In genomic region chr11:116215181-116215580, GRCm38 (mm10) we compare ENCODE assay signal across 9 mouse cellular contexts. TPM values are rescaled to one million over a fixed set of nuclear protein-coding genes. Genes with fewer than 3 reads are reported as not detected.
DNase-seq lines count a peak whose midpoint lies in the region; ATAC-seq lines count a peak whose summit lies in the region.
"Had no signal": no experiment of that assay in that cellular context is flagged by ENCODE, and none has a peak within 500 bp of the region (broad histone marks: within the 10 kb centered on the region; RNA-seq: fewer than 3 reads in every experiment).

No protein-coding gene starts in this region.

- H3K27ac ChIP-seq in embryonic facial prominence, embryonic 11.5 days (replicated peaks; ENCODE audit: low read depth, low read length) = no peak overlapping the region
- H3K27ac ChIP-seq: lung, embryonic 15.5 days had no signal

- ATAC-seq in CD4-positive, CD25-positive, alpha-beta regulatory T cell, adult 4 months = no peak
- ATAC-seq in embryonic facial prominence, embryonic 11.5 days (replicated peaks; ENCODE audit: insufficient number of reproducible peaks, low FRiP score, low TSS enrichment, low read depth) = no peak
- no peak for ATAC-seq in activated CD4-positive, CD25-positive, alpha-beta regulatory T cell, adult 4 months

- H3K4me1 ChIP-seq in embryonic facial prominence, embryonic 11.5 days (ENCODE audit: control insufficient read depth, insufficient read depth, low read length) = no peaks in the 10 kb centered on the region; the same call in 1 of the 2 replicates

- no peaks in the 10 kb centered on the region for H3K27me3 ChIP-seq in embryonic facial prominence, embryonic 11.5 days (ENCODE audit: control insufficient read depth, insufficient read depth, low read length)
- H3K27me3 ChIP-seq: lung, embryonic 15.5 days had no signal

- DNase-seq in CD4-positive, CD25-positive, alpha-beta regulatory T cell, adult 2 months (ENCODE audit: low read depth, low spot score) = peak; percentile 34
- DNase-seq in kidney, postnatal 10 days = peak; percentile 62
- no peak for DNase-seq in kidney, adult 8-10 months
- DNase-seq in 416B (ENCODE audit: low read depth) = peak; percentile 51
- DNase-seq in embryonic facial prominence, embryonic 11.5 days (ENCODE audit: low spot score) = peak; percentile 43
- no peak for DNase-seq in T-cell, adult 2 months (ENCODE audit: low spot score)

- no peaks in the 10 kb centered on the region for H3K36me3 ChIP-seq in embryonic facial prominence, embryonic 11.5 days (replicated peaks; ENCODE audit: control insufficient read depth, insufficient read depth, low read depth, low read length)
- H3K36me3 ChIP-seq: lung, embryonic 15.5 days had no signal

- H3K9ac ChIP-seq in embryonic facial prominence, embryonic 11.5 days (replicated peaks; ENCODE audit: low read length) = no peak overlapping the region
- H3K9ac ChIP-seq: lung, embryonic 15.5 days had no signal

- no peak overlapping the region for H3K4me3 ChIP-seq in embryonic facial prominence, embryonic 11.5 days (ENCODE audit: low read depth, low read length)
- H3K4me3 ChIP-seq: lung, embryonic 15.5 days had no signal

- 73% methylated on average over 7 of the region's 7 CpGs for WGBS in embryonic facial prominence, embryonic 11.5 days

- no peak overlapping the region for H3K4me2 ChIP-seq in embryonic facial prominence, embryonic 11.5 days (ENCODE audit: low read depth, low read length)
- H3K4me2 ChIP-seq: lung, embryonic 15.5 days had no signal

- no peaks in the 10 kb centered on the region for H3K9me3 ChIP-seq in embryonic facial prominence, embryonic 11.5 days (replicated peaks; ENCODE audit: control insufficient read depth, low read length)
- H3K9me3 ChIP-seq: lung, embryonic 15.5 days had no signal

RNA-seq across cellular contexts. Expression of gene Acox1, which starts 16.3 kb away (rescaled TPM):
- polyA plus RNA-seq in CD4-positive, CD25-positive, alpha-beta regulatory T cell, adult 4 months (2017; shearing (Covaris generic)) = 10 to 100 TPM; 16.9 to 24.2 TPM
- polyA plus RNA-seq in embryonic facial prominence, embryonic 11.5 days (2014; fragmentation: Nextera tagmentation; extraction: Ambion mirVana) = 22.1 and 22.4 TPM in 2 replicates
- 10 to 100 TPM; 10.0 to 11.7 TPM for polyA plus RNA-seq in activated CD4-positive, CD25-positive, alpha-beta regulatory T cell, adult 4 months (2017; shearing (Covaris generic))

RNA-seq across cellular contexts. Expression of gene Ten1, which starts 16.5 kb away (rescaled TPM):
- polyA plus RNA-seq in CD4-positive, CD25-positive, alpha-beta regulatory T cell, adult 4 months (2017; shearing (Covaris generic)) = 10 to 100 TPM; 44.6 to 49.5 TPM
- polyA plus RNA-seq in embryonic facial prominence, embryonic 11.5 days (2014; fragmentation: Nextera tagmentation; extraction: Ambion mirVana) = 54.7 and 59.2 TPM in 2 replicates
- 10 to 100 TPM; 56.1 to 77.2 TPM for polyA plus RNA-seq in activated CD4-positive, CD25-positive, alpha-beta regulatory T cell, adult 4 months (2017; shearing (Covaris generic))

RNA-seq across cellular contexts. Expression of gene Evpl, which starts 22.7 kb away (rescaled TPM):
- not detected for polyA plus RNA-seq in CD4-positive, CD25-positive, alpha-beta regulatory T cell, adult 4 months (2017; shearing (Covaris generic))
- polyA plus RNA-seq in embryonic facial prominence, embryonic 11.5 days (2014; fragmentation: Nextera tagmentation; extraction: Ambion mirVana) = 0.73 and 0.88 TPM in 2 replicates
- not detected for polyA plus RNA-seq in activated CD4-positive, CD25-positive, alpha-beta regulatory T cell, adult 4 months (2017; shearing (Covaris generic))

RNA-seq across cellular contexts. Expression of gene Fbf1, which starts 47.2 kb away (rescaled TPM):
- 1 to 10 TPM; 2.8 to 5.2 TPM for polyA plus RNA-seq in CD4-positive, CD25-positive, alpha-beta regulatory T cell, adult 4 months (2017; shearing (Covaris generic))
- 20.3 and 25.9 TPM in 2 replicates for polyA plus RNA-seq in embryonic facial prominence, embryonic 11.5 days (2014; fragmentation: Nextera tagmentation; extraction: Ambion mirVana)
- 1 to 10 TPM; 2.1 to 3.4 TPM for polyA plus RNA-seq in activated CD4-positive, CD25-positive, alpha-beta regulatory T cell, adult 4 months (2017; shearing (Covaris generic))

RNA-seq across cellular contexts. Expression of gene Srp68, which starts 58.8 kb away (rescaled TPM):
- polyA plus RNA-seq in CD4-positive, CD25-positive, alpha-beta regulatory T cell, adult 4 months (2017; shearing (Covaris generic)) = 10 to 100 TPM; 39.5 to 53.9 TPM
- 78.7 and 80.5 TPM in 2 replicates for polyA plus RNA-seq in embryonic facial prominence, embryonic 11.5 days (2014; fragmentation: Nextera tagmentation; extraction: Ambion mirVana)
- 10 to 100 TPM; 33.1 to 42.4 TPM for polyA plus RNA-seq in activated CD4-positive, CD25-positive, alpha-beta regulatory T cell, adult 4 months (2017; shearing (Covaris generic))

Comparison
In these comparisons a context has a peak if more than half of its experiments do, and no peak if none do; other contexts are left out.
1. DNase-seq: peak in CD4-positive, CD25-positive, alpha-beta regulatory T cell, adult 2 months (single experiment), kidney, postnatal 10 days (single experiment), 416B (single experiment) and embryonic facial prominence, embryonic 11.5 days (single experiment); none in kidney, adult 8-10 months (0 of 2) and T-cell, adult 2 months (single experiment).